Mouse (Mus musculus) induced T-regulatory cell, adult 2 months (primary cell): Measurements from ENCODE around the gene Depp1.

Source experiments
- DNase-seq: peaks from one replicate; pipeline ENCODE4 v3.0.0-alpha.2; 2012; ENCODE audit warnings: low read depth

Depp1 gene

GRCm38 (mm10) chr6:116649811-116650210 lies 598 bp upstream of the Depp1 start:
- no peak for DNase-seq

GRCm38 (mm10) chr6:116651437-116652118 lies 1.2 kb downstream of the Depp1 start:
- no peak for DNase-seq

DNA sequence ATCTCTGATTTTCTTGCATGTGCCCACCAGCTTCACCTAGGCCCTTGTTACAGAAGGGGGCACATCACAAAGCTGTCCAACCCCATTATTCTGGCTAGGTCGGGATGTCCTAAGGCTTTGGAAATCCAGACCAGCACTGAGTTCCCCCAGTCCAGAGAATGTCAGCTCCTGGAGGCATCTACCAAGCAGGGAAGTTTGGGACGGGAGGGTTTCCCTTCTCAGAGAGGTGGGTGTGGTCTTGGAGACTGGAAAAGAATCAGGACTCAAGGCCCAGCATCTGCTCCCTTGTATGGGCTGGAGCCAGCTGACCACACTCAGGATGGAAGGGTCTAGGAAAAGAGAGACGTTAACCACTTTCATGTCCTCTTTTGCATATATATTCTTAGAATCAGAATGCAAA lies 2.8 kb downstream of the Depp1 start:
- DNase-seq: no peak

DNA sequence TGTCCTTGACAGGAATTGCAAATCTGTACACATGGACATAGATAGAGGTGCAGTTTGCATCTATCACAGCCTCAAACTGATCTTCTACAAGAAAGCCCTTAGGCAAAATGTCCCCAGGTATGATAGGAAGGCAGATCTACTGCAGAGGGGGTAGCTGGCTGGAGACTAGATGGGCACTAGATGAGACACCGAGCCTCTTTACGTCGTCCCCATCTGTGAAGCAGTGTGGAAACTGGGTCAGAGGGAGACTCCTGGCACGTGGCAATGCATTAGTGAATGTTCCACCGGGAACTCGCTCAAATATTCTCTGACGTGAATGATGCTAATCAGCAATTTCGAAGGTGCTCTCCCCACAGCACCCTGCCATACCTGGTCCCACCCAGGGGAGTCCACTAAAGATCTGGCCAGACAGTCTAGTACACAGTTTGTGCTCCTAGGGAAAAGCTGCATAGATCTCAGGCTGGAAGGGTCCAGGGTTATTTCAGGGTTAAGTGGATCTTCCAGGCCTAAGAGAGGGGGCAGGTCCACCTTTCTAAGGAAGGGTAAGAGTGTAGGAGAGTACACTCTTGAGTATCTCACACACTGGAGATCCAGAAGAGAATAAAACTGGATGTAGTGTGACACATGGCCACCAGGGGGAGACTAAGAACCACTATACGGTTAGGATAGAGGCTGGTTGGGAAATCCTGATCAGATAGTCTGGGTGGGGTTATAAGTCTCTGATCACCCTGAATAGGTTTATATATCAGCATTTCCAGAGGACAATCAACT lies 3.5 kb downstream of the Depp1 start:
- DNase-seq: peak; percentile 73

- no peak for DNase-seq
Observed at GRCm38 (mm10) chr6:116663364-116663763, 13.0 kb downstream of the Depp1 start.

GRCm38 (mm10) chr6:116664031-116664430 lies 13.6 kb downstream of the Depp1 start:
- no peak for DNase-seq

- no peak for DNase-seq
Observed at GRCm38 (mm10) chr6:116664830-116665229, 14.4 kb downstream of the Depp1 start.

DNA sequence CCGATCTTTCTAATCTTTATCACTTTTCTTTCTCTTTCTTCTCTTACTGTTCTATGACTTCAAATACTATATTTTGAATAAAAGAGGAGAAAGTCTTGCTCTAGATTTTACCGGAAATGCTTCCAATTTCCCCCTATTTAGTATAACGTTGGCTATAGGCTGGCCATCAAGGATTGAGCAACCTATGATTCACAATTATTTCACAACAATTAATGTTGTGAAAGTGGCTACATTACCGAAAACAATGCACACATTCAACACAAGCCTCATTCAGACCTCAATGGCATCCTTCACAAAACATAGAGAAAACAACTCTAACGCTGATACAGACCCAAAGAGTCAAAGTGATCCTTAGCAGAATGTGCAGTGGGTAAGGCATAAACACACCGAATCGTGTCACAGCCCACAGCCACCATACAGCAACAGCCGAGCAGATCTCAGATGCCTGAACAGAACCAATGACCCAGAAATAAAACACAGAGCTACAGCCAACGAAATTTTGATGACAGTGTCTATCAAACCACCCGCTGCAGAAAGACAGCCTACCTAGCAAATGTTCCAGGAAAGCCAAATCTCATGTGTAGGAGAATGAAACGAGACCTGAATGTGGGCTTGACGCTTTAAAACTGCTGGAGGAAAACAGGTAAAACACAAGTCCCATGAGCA lies 15.8 kb downstream of the Depp1 start:
- DNase-seq: no peak

- DNase-seq: no peak
Observed at GRCm38 (mm10) chr6:116666892-116667291, 16.5 kb downstream of the Depp1 start.

- no peak for DNase-seq
Observed at GRCm38 (mm10) chr6:116667382-116667781, 17.0 kb downstream of the Depp1 start.

- peak; percentile 35 for DNase-seq
Observed at GRCm38 (mm10) chr6:116668682-116669470, 18.5 kb downstream of the Depp1 start.

GRCm38 (mm10) chr6:116670144-116670543 lies 19.7 kb downstream of the Depp1 start:
- no peak for DNase-seq

DNA sequence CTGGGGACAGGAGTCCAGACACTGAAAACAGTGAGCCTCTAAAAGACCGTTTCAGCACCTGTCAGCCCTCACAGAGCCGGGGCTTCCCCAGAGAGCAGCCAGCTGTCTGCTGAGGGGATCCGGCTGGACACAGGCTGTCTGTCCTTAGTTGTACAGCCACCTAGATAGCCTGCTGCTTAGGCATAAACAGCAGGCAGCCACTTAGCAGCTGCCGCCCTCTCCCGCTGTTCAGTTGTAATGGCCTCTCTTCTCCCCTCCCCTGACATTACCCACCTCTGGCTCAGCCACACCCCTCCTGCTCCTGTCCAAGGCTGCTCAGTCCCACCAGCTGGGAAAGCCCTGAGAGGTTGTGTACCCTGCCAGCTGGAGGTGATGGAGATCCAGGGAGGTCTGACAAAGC lies 20.6 kb downstream of the Depp1 start:
- DNase-seq: no peak

DNA sequence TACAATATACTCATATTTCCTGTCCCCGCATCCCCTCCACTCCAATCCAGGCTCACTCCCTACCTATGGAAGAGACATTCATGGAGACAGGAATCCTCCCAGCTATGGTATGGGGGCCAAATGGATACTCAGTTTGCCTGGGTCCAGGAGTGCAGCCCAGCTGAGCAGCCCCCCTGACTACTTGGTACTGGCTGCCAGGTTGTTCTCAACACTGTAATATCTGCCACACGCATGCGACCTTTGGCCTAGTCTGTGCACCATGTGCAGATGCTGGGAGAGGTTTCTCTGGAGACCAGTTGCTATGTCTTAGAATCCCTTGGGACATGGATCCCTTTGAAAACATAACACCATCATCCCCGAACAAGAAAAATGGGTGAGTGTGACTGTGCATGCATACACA lies 21.4 kb downstream of the Depp1 start:
- no peak for DNase-seq

DNA sequence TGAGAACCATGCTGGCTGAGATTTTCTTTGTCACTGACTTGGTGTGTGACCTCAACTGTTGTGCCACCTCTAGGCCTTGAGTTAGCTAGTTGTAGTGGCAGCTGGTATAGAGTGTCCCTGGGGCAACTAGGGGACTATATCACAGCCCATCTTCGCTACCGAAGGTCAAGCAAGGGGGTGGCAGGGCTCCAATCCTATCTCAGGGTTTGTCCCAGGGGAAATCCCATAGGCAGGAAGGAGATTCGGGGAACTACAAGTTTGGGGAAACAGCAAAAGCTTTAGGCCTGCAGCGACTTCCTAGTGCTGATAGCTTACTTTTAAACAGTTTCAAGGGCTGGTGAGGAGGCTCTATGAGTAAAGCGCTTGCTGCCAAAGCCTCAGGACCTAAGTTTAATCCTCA lies 21.9 kb downstream of the Depp1 start:
- no peak for DNase-seq

GRCm38 (mm10) chr6:116673471-116674282 lies 23.3 kb downstream of the Depp1 start, which contains the start of gene Rassf4:
Gene Rassf4, minus strand, starts transcription at chr6:116673952.
- DNase-seq: peak; percentile 80

DNA sequence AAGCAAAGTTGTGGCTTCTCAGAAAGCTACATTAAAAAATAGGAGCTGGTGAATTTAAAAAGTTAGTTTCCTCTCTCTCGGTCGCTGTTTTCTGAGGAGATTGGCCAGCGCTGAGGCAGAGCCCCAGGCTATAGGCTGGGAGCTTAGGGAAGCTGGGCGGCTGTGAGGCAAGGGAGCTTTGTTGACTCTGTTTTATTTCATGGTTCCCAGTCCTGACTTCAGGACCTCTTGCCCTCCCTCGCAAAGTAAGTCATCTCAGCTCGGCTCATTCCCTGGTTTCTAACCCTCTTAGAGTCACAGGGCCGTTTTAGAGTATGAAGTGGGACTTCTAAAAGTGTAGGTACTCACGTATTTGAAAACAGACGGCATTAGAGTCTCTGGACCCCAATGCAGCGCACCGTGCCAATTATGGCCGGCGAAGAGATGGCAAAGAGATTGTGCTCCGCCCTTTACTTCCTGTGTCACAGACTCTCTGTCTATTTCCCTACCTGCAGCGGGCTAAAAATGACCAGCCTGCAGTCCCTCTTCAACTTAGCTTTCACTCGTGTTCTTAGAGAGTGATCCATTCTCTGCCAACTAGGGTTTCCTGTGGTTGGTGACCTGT lies 24.0 kb downstream of the Depp1 start:
- no peak for DNase-seq

- no peak for DNase-seq
Observed at GRCm38 (mm10) chr6:116676355-116676913, 26.0 kb downstream of the Depp1 start.

DNA sequence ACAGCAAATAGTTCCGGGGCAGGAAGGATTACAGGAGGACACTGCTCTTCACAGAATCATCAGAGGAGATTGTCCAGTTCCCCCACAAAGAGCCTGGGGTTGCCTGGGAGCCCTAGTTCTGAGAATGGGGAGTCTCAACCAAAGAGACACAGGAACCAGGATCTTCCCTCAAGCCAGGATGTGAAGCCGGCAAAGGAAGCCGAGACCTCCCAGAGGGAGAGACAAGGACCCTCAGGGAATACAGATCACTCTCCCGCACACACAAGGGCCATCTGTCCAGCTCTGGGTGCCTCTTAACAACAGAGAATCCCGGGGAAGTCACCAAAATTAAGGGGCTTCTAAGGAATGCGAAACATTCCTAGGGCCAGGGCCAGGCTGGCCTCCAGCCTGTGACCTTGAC lies 26.9 kb downstream of the Depp1 start:
- no peak for DNase-seq

DNA sequence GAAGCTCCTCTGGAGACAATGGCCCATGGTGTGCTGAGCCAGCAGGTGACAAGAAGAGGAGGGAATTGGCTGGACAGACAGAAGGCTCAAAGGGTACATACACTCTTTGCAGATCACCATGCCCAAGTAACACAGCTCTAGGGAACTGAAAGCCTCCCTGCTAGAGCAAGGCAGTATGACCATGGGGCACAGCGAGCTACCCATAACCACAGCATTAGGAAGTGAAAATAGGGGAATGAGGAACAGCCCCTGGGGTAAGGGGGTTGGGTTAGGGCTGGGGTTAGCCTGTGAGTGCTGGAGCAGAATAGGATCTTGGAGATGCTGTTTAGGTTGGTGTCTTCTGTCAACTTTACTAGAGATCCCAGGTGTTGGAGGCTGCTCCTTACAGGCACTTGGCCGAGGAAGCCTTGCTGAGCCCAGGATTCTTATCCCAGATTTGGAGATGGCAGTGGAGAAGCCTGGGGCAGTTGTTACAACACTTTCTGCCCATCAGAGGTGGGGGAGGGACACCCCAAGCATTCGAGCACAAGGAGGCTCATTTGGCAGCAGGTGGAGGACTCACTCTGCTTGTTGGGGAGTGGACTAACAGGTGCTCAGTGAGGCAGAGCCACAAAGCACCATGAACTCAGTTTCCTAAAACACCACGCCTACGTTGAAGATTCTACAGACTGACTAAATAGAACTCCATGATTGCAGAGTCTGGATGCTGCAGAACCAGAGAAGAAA lies 29.3 kb downstream of the Depp1 start:
- no peak for DNase-seq
